Mouse (Mus musculus) R1 (cell line): ENCODE results near the gene Gm17428.
A peak's percentile ranks its signal among the peaks of the same experiment; 100 is the strongest.

ENCODE experiments used
- DNase-seq: peaks from one replicate; pipeline ENCODE4 v3.0.0-alpha.2; 2018; ENCODE audit warnings: low read depth, low spot score

The Gm17428 gene

DNA sequence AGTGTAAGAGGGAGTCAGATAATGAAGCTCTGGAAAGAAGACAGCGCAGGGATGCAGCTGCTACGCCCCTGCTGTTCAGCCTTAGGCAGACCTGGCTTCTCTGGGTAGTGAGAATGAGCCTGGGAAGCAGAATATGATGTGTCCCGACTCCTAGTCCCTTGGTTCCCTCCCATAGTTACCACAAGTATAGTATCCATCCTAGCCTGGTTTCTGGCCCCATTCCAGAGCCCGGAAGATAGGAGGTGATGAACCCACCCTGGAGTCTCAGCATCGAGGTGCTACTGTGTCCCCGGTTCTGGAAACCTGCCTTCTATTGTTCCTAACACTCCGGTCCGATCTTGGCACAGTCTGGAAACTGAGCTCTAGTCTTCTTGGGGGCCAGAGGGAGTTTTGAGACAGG, 31.7 kb downstream of the Gm17428 start:
- no peak for DNase-seq

GRCm38 (mm10) chr14:55011116-55011515, 34.4 kb downstream of the Gm17428 start:
- peak; percentile 86 for DNase-seq

- no peak for DNase-seq
These were observed 37.9 kb downstream of the Gm17428 start for GRCm38 (mm10) chr14:55014591-55014990.

- DNase-seq = peak; percentile 100
These were observed 38.4 kb downstream of the Gm17428 start, which contains the start of gene Ngdn for GRCm38 (mm10) chr14:55014991-55015766. Ngdn (plus strand) TSS chr14:55015454.

DNA sequence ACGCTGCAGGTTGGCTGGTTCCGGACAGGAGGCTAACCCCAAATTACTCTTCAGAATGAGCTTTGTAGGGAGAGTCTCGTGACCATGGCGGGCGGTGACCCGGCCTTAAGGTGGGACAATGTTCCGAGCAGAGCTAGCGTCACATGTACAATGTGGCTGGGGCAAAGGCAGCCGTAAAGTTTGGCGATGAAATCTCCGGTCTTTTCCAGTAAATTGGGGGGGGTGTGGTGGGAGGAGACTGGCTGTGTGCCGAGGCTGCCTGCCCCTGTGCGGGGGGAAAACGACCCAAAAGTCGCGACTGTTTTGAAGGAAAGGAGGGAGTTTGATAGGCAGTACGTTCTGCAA, 39.0 kb downstream of the Gm17428 start:
- DNase-seq = no peak

DNA sequence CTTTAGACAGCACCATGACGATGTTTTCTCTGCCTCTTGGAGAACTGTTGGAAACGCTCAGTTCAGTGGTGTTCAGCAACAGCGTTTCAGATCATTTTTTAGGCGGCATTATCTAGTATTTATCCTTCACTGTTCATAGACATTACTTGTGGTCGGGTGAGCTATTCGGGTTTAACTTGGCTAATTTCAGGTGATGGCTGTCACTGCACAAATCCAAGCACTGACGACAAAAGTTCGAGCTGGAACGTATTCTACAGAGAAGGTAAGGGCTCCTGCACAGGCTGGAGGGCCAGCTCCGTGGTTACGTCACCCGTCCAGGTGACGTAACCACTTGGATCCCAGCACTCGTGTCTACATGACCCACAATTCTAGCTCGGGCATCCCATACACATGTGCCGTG, 40.1 kb downstream of the Gm17428 start:
- no peak for DNase-seq

- DNase-seq = no peak
These were observed 43.7 kb downstream of the Gm17428 start for GRCm38 (mm10) chr14:55020394-55020793.

GRCm38 (mm10) chr14:55023011-55023410, 46.3 kb downstream of the Gm17428 start:
- DNase-seq = peak; percentile 66

DNA sequence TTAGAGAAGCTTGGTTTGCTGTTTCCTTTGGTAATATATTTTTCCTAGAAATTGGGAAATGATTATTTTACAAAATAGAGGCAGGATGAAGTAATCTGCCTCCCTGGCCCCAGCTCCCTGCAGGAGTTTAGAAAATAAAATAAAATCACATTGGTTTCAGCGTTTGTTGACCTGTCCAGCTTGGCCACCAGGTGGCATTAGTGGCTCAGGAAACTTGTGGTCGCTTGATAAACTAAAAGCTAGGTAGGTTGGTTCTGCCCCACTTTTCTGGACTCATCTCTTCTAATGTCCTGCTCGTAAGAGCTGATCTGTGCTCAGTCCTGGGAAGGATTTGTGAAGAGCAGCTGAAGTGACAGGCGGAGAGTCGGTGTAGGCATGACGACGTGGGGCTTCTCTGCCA, 47.5 kb downstream of the Gm17428 start:
- peak; percentile 81 for DNase-seq

GRCm38 (mm10) chr14:55025527-55025926, 48.8 kb downstream of the Gm17428 start:
- DNase-seq = peak; percentile 47
